Mouse (Mus musculus): Measurements from ENCODE around the gene Laptm5. TPM values are rescaled to one million over a fixed set of nuclear protein-coding genes. Genes with fewer than 3 reads are reported as not detected.

The Laptm5 gene
- polyA plus RNA-seq, 1 experiment from 2014 or later: 18.2 TPM

DNA sequence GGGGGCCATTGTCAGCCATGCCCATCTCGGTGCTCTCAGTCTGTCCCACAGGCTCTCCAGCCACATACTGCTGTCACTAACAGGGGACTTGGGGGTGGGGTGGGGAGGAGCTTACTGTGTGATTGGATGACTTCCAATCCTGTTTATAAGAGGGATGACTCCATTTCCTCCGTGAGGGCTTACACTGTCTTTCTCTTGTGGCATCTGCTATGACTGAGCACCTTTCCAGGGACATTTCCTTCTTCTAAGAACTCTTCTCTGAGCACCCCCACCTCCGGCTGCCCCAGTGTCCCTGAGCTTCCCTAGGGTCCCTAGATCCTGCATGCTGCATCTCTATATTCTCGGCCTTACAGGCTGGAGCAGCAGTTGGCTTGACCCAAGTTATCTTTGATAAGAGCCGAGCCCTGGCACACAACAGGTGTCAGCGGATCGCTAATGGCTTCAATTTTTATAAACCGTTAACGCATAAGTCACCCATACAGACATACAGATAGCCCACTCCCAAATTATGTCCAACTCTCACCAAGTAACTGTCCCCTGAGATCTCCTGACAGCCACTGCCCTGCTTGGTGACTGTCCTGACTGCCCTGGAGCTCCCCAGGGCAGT, 6.9 kb downstream of the Laptm5 start:
- Histone ChIP-seq H3K36me3 (ENCODE audit: control insufficient read depth, insufficient read depth, low read length) (no peaks in the 10 kb centered on the region), H3K4me2 (no peak overlapping the region), H3K4me1 (ENCODE audit: control insufficient read depth, insufficient read depth, low read length) (peaks cover 5% of the 10 kb centered on the region; the same call in 1 of the 2 replicates), H3K9me3 (replicated peaks; ENCODE audit: control insufficient read depth, low read length) (no peaks in the 10 kb centered on the region), H3K9ac (ENCODE audit: low read depth, low read length) (no peak overlapping the region), H3K27ac (ENCODE audit: low read depth, low read length) (no peak overlapping the region), H3K4me3 (ENCODE audit: low read depth, low read length) (no peak overlapping the region), H3K27me3 (ENCODE audit: control insufficient read depth, insufficient read depth, low read length) (no peaks in the 10 kb centered on the region)
- ATAC-seq (replicated peaks; ENCODE audit: insufficient number of reproducible peaks, low FRiP score, low TSS enrichment): no peak
- WGBS (ENCODE audit: insufficient replicate concordance): 54% methylated on average over 9 of the region's 9 CpGs

DNA sequence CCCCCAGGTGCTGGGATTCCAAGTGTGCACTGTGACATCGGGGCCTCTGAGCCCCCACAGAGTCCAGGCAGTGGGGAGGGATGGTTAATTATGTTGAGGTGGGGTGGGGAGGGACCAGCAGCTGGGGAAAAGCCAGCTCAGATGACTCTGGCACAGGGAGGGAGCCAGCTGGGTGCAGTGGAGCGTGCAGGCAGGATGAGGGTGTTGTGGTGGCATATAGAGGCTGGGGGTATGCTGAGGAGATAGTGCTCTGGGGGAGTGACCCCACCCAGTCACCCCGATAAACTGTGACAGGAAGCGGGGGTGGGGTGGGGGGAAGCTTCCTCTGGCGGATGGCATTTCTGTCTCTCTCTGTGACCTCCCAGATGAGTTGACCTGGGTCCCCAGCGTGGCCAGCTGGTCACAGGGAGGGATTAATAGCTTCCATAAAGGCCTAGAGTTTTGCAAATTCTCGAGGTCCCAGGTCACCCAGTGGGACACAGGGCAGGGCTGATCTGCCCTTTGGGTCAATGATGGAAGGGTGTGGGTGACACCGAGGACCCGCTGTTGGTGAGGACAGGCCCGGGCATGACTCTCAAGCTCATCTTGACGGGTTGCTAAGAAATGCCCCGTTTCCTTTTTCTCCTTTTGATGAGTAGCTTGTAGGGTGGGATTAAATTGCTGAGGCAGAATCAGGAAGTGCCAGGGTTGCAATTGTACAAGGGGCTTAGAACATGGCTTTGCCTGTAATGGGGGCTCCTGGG, 8.2 kb downstream of the Laptm5 start:
- ATAC-seq (replicated peaks; ENCODE audit: insufficient number of reproducible peaks, low FRiP score, low TSS enrichment): no peak
- H3K27ac ChIP-seq (ENCODE audit: low read depth, low read length): no peak overlapping the region
- 44% methylated on average over 12 of the region's 12 CpGs for WGBS (ENCODE audit: insufficient replicate concordance)

DNA sequence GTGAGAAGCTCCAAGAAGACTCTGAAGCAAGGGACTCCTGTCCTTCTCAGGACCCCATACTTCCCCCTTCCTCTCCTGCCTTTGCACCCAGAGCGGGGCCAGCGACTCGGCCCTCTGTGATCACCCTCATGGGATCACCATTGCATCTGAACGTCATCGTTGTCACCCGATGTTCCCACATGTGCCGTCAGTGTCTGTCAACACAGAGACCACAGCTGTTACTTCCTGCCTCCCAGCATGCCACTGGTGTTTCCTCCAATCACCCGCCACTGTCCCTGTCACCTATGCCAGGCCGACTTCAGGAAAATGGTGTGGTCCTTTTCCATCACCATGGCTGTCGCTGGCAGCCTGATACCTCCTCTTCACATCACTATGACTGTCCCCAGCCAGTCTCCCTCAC, 9.1 kb downstream of the Laptm5 start:
- no peaks in the 10 kb centered on the region for H3K36me3 ChIP-seq (ENCODE audit: control insufficient read depth, insufficient read depth, low read length)
- H3K4me1 ChIP-seq (ENCODE audit: control insufficient read depth, insufficient read depth, low read length): peaks cover 5% of the 10 kb centered on the region; the same call in 1 of the 2 replicates
- WGBS (ENCODE audit: insufficient replicate concordance): 69% methylated on average over 10 of the region's 10 CpGs
- H3K4me2 ChIP-seq: no peak overlapping the region
- H3K9me3 ChIP-seq (replicated peaks; ENCODE audit: control insufficient read depth, low read length): no peaks in the 10 kb centered on the region
- no peak overlapping the region for H3K9ac ChIP-seq (ENCODE audit: low read depth, low read length)
- H3K4me3 ChIP-seq (ENCODE audit: low read depth, low read length): no peak overlapping the region
- ATAC-seq (replicated peaks; ENCODE audit: insufficient number of reproducible peaks, low FRiP score, low TSS enrichment): no peak
- H3K27ac ChIP-seq (ENCODE audit: low read depth, low read length): no peak overlapping the region
- H3K27me3 ChIP-seq (ENCODE audit: control insufficient read depth, insufficient read depth, low read length): no peaks in the 10 kb centered on the region

More for the DNA sequence above, 8.2 kb downstream of the Laptm5 start:
- no peak overlapping the region for H3K9ac ChIP-seq (ENCODE audit: low read depth, low read length)
- H3K4me3 ChIP-seq (ENCODE audit: low read depth, low read length): no peak overlapping the region
- no peak overlapping the region for H3K4me2 ChIP-seq
- no peaks in the 10 kb centered on the region for H3K27me3 ChIP-seq (ENCODE audit: control insufficient read depth, insufficient read depth, low read length)
- H3K4me1 ChIP-seq (ENCODE audit: control insufficient read depth, insufficient read depth, low read length): peaks cover 5% of the 10 kb centered on the region; the same call in 1 of the 2 replicates
- no peaks in the 10 kb centered on the region for H3K36me3 ChIP-seq (ENCODE audit: control insufficient read depth, insufficient read depth, low read length)
- H3K9me3 ChIP-seq (replicated peaks; ENCODE audit: control insufficient read depth, low read length): no peaks in the 10 kb centered on the region

DNA sequence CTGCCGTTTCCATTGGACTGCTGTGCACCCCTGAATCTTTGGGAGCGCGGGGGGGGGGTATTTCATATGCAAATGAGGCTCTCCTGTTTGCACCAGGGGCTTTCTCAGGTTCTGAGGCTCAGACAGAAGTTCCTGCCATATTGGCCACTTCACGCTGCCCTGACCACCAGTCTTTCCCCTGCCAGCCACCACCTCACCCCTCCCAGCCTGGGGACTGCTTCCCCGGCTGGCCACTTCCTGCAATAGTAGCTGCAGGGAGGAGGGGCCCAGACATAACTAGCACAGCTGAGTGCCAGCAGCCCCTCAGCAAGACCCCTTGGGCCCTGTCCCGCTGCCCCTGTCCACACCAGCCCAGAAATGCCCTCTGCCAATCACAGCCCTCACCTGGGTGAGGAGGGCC, 13.3 kb downstream of the Laptm5 start:
- H3K36me3 ChIP-seq (ENCODE audit: control insufficient read depth, insufficient read depth, low read length): no peaks in the 10 kb centered on the region
- no peak overlapping the region for H3K9ac ChIP-seq (ENCODE audit: low read depth, low read length)
- no peak overlapping the region for H3K4me2 ChIP-seq
- no peak overlapping the region for H3K27ac ChIP-seq (ENCODE audit: low read depth, low read length)
- H3K4me1 ChIP-seq (ENCODE audit: control insufficient read depth, insufficient read depth, low read length): no peaks in the 10 kb centered on the region
- no peak for ATAC-seq (replicated peaks; ENCODE audit: insufficient number of reproducible peaks, low FRiP score, low TSS enrichment)
- no peaks in the 10 kb centered on the region for H3K9me3 ChIP-seq (replicated peaks; ENCODE audit: control insufficient read depth, low read length)
- no peak overlapping the region for H3K4me3 ChIP-seq (ENCODE audit: low read depth, low read length)
- WGBS (ENCODE audit: insufficient replicate concordance): 57% methylated on average over 6 of the region's 6 CpGs
- H3K27me3 ChIP-seq (ENCODE audit: control insufficient read depth, insufficient read depth, low read length): no peaks in the 10 kb centered on the region

DNA sequence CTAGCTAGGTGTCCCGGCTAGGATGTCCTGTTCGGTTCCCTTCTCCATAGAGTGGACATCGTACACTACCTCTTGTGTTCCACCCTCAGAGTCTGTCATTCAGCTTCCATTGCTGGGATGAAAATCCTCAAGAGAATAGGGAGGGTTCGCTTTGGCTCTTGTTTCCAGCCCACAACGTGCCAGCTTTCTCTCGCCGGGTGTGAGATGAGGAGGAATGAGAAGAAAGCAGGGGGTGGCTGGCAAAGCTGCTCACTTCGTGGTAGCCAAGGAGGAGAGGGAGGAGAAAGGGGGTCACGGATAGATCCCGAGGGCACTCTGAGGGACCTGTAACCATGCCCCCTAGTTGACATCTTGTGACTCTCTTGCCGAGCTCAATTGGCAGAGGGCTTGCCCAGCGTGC, 14.9 kb downstream of the Laptm5 start:
- no peak overlapping the region for H3K4me3 ChIP-seq (ENCODE audit: low read depth, low read length)
- H3K4me2 ChIP-seq: no peak overlapping the region
- no peak for ATAC-seq (replicated peaks; ENCODE audit: insufficient number of reproducible peaks, low FRiP score, low TSS enrichment)
- no peaks in the 10 kb centered on the region for H3K36me3 ChIP-seq (ENCODE audit: control insufficient read depth, insufficient read depth, low read length)
- WGBS (ENCODE audit: insufficient replicate concordance): 78% methylated on average over 12 of the region's 12 CpGs
- no peak overlapping the region for H3K9ac ChIP-seq (ENCODE audit: low read depth, low read length)
- H3K27me3 ChIP-seq (ENCODE audit: control insufficient read depth, insufficient read depth, low read length): no peaks in the 10 kb centered on the region
- no peaks in the 10 kb centered on the region for H3K9me3 ChIP-seq (replicated peaks; ENCODE audit: control insufficient read depth, low read length)
- H3K4me1 ChIP-seq (ENCODE audit: control insufficient read depth, insufficient read depth, low read length): no peaks in the 10 kb centered on the region
- H3K27ac ChIP-seq (ENCODE audit: low read depth, low read length): no peak overlapping the region

DNA sequence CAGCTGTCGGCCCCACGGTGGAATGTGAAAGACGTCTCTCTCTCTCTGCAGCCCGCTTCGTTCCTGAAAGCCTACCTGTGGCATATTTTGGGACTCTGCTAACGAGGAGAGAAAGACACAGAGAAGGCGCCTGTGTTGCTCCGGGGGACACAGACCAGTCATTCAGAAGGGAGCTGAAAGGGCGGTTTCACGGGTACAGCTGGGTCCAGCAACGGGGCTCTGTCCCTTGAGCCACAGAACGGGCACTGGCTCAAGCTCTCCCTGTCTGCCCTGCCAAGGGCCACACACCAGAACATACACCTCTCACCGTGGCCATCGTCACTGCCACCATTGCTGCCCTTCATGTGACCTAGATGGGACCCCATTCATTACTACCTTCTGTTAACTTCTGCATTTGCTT, 29.7 kb downstream of the Laptm5 start:
- 46% methylated on average over 14 of the region's 14 CpGs for WGBS (ENCODE audit: insufficient replicate concordance)
- no peak for ATAC-seq (replicated peaks; ENCODE audit: insufficient number of reproducible peaks, low FRiP score, low TSS enrichment)
- H3K9me3 ChIP-seq (replicated peaks; ENCODE audit: control insufficient read depth, low read length): no peaks in the 10 kb centered on the region
- H3K36me3 ChIP-seq (ENCODE audit: control insufficient read depth, insufficient read depth, low read length): no peaks in the 10 kb centered on the region
- H3K27me3 ChIP-seq (ENCODE audit: control insufficient read depth, insufficient read depth, low read length): peaks cover 14% of the 10 kb centered on the region
- no peak overlapping the region for H3K4me3 ChIP-seq (ENCODE audit: low read depth, low read length)
- no peak overlapping the region for H3K4me2 ChIP-seq
- no peak overlapping the region for H3K27ac ChIP-seq (ENCODE audit: low read depth, low read length)
- no peak overlapping the region for H3K9ac ChIP-seq (ENCODE audit: low read depth, low read length)
- 0 out of 2 replicates have a peak, but pooled peaks cover 3% of the 10 kb centered on the region for H3K4me1 ChIP-seq (ENCODE audit: control insufficient read depth, insufficient read depth, low read length)

DNA sequence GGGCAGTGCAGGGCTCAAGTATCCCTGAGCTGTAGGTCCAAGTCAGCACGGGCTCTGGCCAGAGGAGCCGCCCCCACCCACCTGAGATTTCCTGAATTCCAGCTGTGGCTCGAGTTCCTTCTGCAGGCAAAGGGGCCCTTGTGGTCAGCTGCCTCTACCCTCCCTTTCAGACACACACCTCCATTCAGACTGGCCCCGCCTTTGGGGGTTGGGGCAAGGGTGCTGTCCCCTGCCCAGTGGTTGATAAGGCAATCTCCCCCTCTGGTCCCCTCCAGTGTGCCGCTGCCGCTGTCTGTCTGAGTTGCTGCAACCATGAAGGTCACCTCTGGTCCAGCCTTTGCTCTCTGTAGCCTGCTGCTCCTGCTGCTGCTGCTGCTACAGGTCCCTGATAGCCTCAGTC, 31.2 kb downstream of the Laptm5 start, which contains the start of gene Matn1:
Matn1 (plus strand) TSS at position 274 of the 400 bp plus-strand sequence.
- H3K27me3 ChIP-seq (ENCODE audit: control insufficient read depth, insufficient read depth, low read length): peaks cover 14% of the 10 kb centered on the region
- no peaks in the 10 kb centered on the region for H3K9me3 ChIP-seq (replicated peaks; ENCODE audit: control insufficient read depth, low read length)
- 0 out of 2 replicates have a peak, but pooled peaks cover 3% of the 10 kb centered on the region for H3K4me1 ChIP-seq (ENCODE audit: control insufficient read depth, insufficient read depth, low read length)
- no peak within 1 kb of the TSS for H3K27ac ChIP-seq (ENCODE audit: low read depth, low read length)
- 29% methylated on average over 6 of the region's 6 CpGs for WGBS (ENCODE audit: insufficient replicate concordance)
- H3K4me2 ChIP-seq: no peak within 1 kb of the TSS
- H3K36me3 ChIP-seq (ENCODE audit: control insufficient read depth, insufficient read depth, low read length): no peaks in the 10 kb centered on the region
- ATAC-seq (replicated peaks; ENCODE audit: insufficient number of reproducible peaks, low FRiP score, low TSS enrichment): no peak
- no peak within 1 kb of the TSS for H3K9ac ChIP-seq (ENCODE audit: low read depth, low read length)
- no peak within 1 kb of the TSS for H3K4me3 ChIP-seq (ENCODE audit: low read depth, low read length)

DNA sequence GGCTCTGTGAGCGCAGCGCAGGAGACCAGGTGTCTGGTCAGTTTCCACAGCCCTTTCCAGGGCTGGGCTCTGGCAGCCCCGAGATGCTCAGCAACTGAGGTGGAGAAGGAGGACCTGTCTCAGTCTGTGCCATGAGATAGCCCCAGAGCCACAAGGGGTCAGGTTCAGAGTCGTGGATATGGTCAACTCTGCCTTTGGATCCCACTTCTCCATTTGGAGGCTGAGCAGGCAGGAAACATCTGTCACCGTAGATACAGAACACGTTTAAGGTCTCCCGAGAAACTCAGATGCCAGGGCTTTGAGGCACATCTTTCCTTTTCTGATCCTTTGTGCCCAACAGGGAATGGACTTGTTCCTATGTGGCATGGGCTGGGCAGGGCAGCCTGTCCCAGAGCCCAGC, 31.9 kb downstream of the Laptm5 start:
- Histone ChIP-seq H3K4me3 (ENCODE audit: low read depth, low read length) (no peak overlapping the region), H3K9ac (ENCODE audit: low read depth, low read length) (no peak overlapping the region), H3K4me2 (no peak overlapping the region), H3K36me3 (ENCODE audit: control insufficient read depth, insufficient read depth, low read length) (no peaks in the 10 kb centered on the region), H3K27me3 (ENCODE audit: control insufficient read depth, insufficient read depth, low read length) (peaks cover 14% of the 10 kb centered on the region), H3K9me3 (replicated peaks; ENCODE audit: control insufficient read depth, low read length) (no peaks in the 10 kb centered on the region), H3K4me1 (ENCODE audit: control insufficient read depth, insufficient read depth, low read length) (0 out of 2 replicates have a peak, but pooled peaks cover 3% of the 10 kb centered on the region), H3K27ac (ENCODE audit: low read depth, low read length) (no peak overlapping the region)
- 66% methylated on average over 7 of the region's 7 CpGs for WGBS (ENCODE audit: insufficient replicate concordance)
- ATAC-seq (replicated peaks; ENCODE audit: insufficient number of reproducible peaks, low FRiP score, low TSS enrichment): no peak
